Mouse (Mus musculus): ENCODE results near the gene Zpr1.

DNA sequence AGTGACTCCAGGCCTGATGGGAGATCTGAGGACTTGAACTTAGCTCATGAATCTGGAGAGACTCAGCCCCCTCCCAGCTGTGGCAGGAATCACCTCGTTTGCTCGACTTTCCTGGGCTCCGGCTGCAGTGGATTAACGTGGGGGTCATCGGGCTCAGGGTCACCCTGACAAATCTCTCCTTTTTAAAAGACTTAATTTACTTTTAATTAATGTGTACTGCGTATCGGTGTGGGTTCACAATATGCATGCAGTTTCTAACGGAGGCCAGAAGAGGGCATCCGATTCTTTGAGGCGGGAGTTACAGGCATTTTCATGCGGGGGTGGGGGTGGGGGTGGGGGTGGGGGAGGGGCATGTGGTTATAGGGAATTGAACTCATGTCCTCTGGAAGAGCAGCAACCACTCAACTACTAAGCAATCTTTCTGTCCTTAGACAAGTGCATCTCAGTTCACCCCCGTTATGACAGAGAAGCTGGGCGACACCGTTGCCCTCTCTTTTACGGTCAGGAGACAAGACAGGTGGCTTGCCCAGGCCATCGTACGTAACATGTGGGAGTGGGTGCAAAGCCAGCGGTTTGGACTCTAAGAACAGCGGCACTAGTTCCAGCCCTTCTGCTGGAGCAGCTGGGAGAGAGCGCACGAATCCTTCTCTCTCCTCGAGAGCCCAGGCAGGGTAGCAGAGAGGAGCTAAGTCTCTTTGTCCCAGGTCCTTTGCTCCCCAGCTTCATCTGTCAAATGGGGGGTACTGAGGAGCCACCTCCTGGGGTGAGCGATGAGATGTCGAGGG, 57.1 kb downstream of the Zpr1 start:
- TF ChIP-seq POLR2A (IDR thresholded peaks at IDR 0.05; ENCODE audit: low read depth, low read length): no peak
- TF ChIP-seq CTCF (IDR thresholded peaks at IDR 0.05; ENCODE audit: borderline replicate concordance, insufficient read depth, low read length): no peak
